Mouse (Mus musculus) megakaryocyte-erythroid progenitor cell, adult 5-6 weeks (primary cell): ENCODE measurements around the gene Stat6. TPM values are rescaled to one million over a fixed set of nuclear protein-coding genes. Genes with fewer than 3 reads are reported as not detected.

Source experiments
- ATAC-seq: replicated peaks from 2 replicates; pipeline ENCODE4 v1.8.0; 2016; ENCODE audit warnings: mild to moderate bottlenecking, inconsistent platforms; ENCODE audit not compliant: severe bottlenecking, poor library complexity, low FRiP score, low TSS enrichment
- total RNA-seq, 2 experiments: library from RNA; stranded (forward) in 1 of 2; stranded (reverse) in 1 of 2; fragments of 200-1000, 215-1000 nt in 1 of 2; fragments of >200 nt in 1 of 2; fragmentation: Nextera tagmentation in 1 of 2; gene quantifications; 2 replicates each; pipeline ENCODE4 v1.2.3; 2014 to 2017

Gene Stat6
- total RNA-seq (2014; fragmentation: Nextera tagmentation): 51.7 and 57.9 TPM in 2 replicates
- 32.2 and 35.3 TPM in 2 replicates for total RNA-seq (2017)

GRCm38 (mm10) chr10:127642772-127643552 lies at the start of gene Stat6:
TSS of gene Stat6 (plus strand) at chr10:127642986.
- ATAC-seq: peak; percentile 87

GRCm38 (mm10) chr10:127594405-127594804 lies 48.4 kb upstream of the Stat6 start:
- ATAC-seq: no peak

- no peak for ATAC-seq
Measured at GRCm38 (mm10) chr10:127594930-127595715, 47.7 kb upstream of the Stat6 start.

GRCm38 (mm10) chr10:127596321-127596941 lies 46.4 kb upstream of the Stat6 start:
- no peak for ATAC-seq

GRCm38 (mm10) chr10:127597311-127597901 lies 45.4 kb upstream of the Stat6 start:
- ATAC-seq: no peak

GRCm38 (mm10) chr10:127598607-127599006 lies 44.2 kb upstream of the Stat6 start:
- no peak for ATAC-seq

GRCm38 (mm10) chr10:127599252-127599651 lies 43.5 kb upstream of the Stat6 start:
- ATAC-seq: no peak

GRCm38 (mm10) chr10:127599779-127600541 lies 42.8 kb upstream of the Stat6 start:
- no peak for ATAC-seq

- ATAC-seq: no peak
Measured at GRCm38 (mm10) chr10:127602194-127602593, 40.6 kb upstream of the Stat6 start.

GRCm38 (mm10) chr10:127603437-127604371 lies 39.1 kb upstream of the Stat6 start:
- ATAC-seq: no peak

GRCm38 (mm10) chr10:127604465-127605250 lies 38.1 kb upstream of the Stat6 start:
- ATAC-seq: peak; percentile 63

GRCm38 (mm10) chr10:127605251-127605547 lies 37.6 kb upstream of the Stat6 start:
- no peak for ATAC-seq

- no peak for ATAC-seq
Measured at GRCm38 (mm10) chr10:127605756-127606155, 37.0 kb upstream of the Stat6 start.

- no peak for ATAC-seq
Measured at GRCm38 (mm10) chr10:127607059-127607458, 35.7 kb upstream of the Stat6 start.

GRCm38 (mm10) chr10:127609415-127610065 lies 33.2 kb upstream of the Stat6 start:
- no peak for ATAC-seq

GRCm38 (mm10) chr10:127610066-127610415 lies 32.7 kb upstream of the Stat6 start:
- ATAC-seq: no peak
